Mouse (Mus musculus): ENCODE data around the gene C1qtnf2.
A peak's percentile ranks its signal among the peaks of the same experiment; 100 is the strongest.

The C1qtnf2 gene

DNA sequence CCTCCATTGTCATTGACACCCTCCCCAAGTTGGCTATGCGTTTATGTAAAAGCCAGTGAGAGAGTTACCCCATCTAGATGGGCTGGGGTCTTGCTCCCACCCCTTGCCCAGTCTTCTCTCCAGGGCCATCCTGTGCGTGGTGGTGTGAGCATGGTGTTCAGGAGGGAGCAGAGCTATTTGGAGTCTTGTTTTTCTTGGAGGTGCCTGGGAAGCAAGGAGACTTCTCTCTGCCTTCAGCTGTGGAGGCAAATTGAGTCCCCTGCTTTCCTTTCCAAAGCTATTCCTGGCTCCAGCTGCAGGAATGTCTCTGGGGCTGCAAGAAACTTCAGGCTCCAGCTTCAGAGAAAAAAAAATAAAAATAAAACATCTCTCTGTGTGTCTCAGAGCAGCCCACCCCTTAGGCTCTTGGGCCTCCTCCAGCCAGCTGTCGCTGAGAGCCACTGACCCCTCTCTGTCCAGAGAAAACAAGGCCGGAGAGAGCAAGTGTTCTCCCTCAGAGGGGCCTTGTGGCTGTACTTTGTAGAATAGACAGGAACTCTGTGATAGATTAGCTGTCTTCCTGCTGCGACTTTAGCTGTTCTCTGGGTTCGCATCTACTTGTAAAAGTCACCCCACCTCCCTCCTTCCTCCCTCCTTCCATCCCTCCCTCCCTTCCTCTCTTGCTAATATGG is 9.2 kb downstream of the C1qtnf2 start:
- DNase-seq (ENCODE audit: low read depth, low spot score): no peak

DNA sequence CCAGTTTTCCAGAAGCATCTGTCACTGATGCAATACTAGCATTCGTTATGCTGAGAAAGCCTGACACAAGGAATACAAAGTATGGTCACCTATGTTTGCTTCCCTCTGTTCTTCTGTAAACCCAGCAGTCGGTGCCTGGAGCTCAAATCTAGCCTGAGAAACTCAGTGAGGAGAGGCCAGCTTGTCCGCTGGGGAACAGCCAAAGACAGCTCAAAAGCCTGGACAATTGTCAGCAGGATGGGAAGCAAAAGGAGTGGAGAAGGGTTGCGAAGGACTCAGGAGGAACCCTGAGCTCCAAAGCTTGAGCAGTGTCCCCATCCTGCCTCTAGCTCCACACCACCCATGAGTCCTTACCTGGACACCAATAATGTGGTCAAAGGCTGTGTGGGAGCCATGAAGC is 10.0 kb downstream of the C1qtnf2 start:
- no peak for DNase-seq (ENCODE audit: low read depth, low spot score)

DNA sequence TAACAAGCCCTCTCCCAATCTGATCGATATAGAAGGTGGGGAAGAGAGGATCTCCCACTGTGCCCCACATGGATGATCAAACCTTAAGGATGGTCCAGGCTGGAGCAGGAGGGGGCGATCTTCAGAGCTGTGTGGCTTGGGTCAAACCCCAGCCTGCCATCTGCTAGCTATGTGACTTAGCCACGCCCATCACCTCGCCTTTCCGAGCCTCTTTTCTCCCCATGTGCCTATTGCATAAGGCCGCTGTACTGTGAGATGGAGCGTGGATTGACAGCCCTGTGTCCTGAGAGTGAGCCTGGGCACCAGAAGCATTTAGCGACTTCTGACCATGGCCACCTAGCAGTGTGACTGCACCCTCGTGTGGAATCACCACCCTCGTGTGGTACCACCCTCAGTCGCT is 10.6 kb downstream of the C1qtnf2 start:
- no peak for DNase-seq (ENCODE audit: low read depth, low spot score)

DNA sequence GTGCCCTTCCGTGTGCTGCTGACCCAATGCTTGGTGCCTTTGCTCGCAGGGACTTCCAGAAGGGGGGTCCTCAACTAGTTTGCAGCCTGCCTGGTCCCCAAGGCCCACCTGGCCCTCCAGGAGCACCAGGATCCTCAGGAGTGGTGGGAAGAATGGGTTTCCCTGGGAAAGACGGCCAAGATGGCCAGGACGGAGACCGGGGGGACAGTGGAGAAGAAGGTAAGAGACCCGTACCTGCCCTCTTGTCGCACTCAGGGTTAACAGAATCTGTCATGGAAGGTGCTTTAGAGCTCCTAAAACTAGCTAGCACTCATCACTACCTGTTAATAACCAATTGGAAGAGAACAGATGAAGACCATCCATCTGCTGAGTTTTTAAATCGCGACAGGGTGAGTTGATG is 11.8 kb downstream of the C1qtnf2 start:
- no peak for DNase-seq (ENCODE audit: low read depth, low spot score)

DNA sequence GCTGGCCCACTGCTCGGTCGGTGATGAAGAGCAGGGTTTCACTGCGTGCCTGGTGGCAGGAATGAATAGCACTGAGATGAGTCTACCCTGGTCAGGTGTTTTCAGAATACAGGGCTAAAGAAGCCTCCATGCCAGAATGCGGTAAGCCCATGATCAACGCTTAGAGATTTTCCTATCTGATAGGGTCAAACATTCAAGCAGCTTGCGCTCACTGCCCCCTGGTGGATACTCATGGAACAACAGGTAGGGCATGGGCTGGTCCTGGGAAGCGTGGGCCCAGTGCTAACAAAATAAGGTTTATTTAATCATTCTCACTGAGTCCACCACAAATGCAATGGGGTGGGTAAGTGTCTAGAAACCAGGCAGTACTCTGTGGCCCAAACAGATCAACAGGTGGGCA is 18.6 kb downstream of the C1qtnf2 start:
- DNase-seq (ENCODE audit: low read depth, low spot score): peak; percentile 44

DNA sequence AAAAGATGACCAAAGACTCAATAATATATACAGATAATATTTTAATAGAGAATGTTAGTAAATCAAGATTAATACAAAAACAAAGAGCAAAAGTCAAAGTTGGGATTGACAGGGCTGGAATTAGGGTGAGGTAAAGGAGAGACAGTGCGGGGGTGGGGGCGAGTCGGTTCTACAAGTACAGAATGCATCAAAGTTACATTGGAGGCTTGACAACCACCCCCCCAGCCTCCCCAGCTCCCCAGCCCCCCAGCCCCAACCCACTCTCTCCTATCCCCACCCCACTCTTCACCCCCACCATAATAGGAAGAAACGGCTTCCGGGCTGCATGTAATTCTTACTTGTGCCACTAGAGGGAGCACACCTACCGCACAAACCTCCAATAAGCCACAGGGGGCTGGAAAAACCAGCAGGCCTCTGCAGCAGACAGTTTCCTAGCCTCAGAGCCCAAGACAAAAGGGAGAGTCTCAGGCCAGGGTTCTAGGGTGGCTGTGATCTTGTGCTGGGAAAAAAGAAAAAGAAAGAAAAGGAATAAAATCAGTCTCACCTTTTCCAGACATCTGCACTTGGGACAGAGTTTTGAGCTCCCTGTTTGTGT is 19.8 kb downstream of the C1qtnf2 start:
- DNase-seq (ENCODE audit: low read depth, low spot score): peak; percentile 33

DNA sequence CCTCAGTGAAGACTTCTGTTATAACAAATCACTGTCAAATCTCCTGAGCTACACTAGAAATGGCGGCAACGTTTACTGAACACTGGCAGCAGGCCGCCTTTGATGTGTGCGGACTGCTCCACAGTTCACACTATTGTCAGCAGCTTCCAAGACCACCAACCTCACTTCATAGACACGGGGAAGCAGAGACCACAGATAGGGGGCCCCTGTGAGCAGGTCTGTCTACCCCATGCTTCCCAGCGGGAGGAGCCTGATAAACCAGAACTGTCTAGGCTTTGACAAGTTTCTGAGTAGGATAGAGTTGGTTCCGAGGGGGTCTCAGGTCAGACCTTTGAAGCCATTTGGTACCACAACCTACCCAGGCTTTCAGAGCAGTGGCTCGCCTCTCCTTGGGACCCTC is 21.0 kb downstream of the C1qtnf2 start:
- no peak for DNase-seq (ENCODE audit: low read depth, low spot score)

DNA sequence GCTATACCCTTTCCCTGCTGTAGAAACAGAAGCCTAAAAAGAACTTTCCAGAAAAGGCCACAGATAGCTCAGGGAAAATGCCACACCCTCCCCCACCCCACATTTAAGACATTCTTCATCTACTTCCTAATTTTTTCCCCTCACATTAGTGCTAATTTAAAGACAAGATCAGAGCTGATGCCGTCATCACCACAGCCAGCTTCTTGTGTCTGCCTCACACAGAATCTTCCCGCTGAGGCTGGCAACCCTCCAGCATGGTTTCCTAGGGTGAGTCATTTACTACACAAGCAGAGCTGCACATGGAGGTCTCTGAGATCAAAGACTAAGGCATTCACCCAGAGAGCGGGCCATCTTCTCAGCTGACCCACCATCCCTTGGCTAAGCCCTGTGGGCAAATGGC is 21.5 kb downstream of the C1qtnf2 start:
- no peak for DNase-seq (ENCODE audit: low read depth, low spot score)

DNA sequence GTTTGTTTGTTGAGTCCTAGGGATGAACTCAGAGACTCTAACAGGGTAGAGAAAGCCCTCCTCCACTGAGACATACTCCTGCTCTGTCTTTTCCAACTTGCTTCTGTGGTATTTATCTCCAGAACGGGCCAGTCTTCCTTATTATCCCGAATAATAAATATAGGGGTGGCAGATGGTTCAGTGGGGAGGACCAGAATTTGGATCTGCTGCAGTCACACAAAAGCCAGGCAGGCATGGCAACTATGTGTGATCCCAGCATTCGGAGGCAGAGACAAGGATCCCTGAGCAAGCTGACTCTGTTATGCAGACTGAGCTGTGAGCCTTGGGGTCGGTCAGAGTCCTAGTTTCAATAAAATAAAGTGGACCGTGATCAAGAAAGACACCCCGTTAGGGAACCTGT is 27.2 kb downstream of the C1qtnf2 start:
- DNase-seq (ENCODE audit: low read depth, low spot score): no peak

DNA sequence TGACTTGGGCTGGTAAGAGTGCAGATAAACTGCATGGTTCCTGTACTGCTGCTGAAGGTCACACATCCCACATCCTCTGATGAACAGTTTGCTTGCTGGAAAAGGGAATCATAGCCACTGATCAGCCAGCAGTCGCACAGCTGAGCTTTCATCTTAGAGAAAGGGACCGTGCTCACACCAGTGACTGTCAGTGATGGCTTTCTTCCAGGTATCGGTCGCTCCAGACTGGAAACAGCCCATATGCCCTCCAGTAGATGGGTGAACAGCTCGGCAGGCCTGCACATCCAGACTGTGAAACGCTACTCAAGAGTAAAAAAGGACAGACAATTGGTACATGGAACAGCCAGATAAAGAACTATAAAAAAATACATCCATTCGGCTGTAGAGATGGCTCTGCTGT is 31.1 kb downstream of the C1qtnf2 start:
- DNase-seq (ENCODE audit: low read depth, low spot score): no peak

DNA sequence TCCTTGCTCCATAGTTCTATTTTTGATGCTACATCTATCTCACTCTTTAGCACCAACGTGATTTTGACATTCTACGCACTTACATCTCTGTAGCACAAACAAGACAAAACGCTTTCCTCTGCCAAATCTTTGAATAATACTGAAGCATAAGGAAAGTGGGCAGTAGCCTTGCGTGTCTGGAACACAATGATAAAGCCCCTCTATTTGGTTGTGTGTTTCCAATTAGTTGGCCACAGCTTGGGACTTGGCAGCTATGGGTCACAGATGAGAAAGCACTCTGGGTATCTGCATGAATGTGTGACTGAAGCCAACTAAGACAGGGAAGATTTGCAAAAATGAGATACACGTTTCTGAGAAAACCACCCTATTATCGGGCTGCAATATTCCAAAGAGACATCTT is 33.9 kb downstream of the C1qtnf2 start:
- DNase-seq (ENCODE audit: low read depth, low spot score): no peak

DNA sequence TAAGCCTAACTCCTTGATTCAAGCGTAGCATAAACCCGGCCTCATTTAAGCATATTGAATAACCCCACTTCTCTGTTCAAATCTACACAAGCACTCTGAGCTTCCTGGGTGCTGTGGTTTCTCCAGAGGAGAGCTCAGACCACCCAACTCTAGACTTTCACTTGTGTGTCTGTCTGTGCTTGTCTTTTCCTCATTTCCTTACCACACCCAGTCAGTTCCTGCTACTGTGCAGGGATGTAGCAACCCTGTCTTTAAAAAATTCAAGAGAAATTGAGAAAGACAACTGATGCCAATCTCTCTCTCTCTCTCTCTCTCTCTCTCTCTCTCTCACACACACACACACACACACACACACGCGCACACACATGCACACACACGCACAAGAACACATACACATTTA is 35.8 kb downstream of the C1qtnf2 start:
- DNase-seq (ENCODE audit: low read depth, low spot score): no peak

DNA sequence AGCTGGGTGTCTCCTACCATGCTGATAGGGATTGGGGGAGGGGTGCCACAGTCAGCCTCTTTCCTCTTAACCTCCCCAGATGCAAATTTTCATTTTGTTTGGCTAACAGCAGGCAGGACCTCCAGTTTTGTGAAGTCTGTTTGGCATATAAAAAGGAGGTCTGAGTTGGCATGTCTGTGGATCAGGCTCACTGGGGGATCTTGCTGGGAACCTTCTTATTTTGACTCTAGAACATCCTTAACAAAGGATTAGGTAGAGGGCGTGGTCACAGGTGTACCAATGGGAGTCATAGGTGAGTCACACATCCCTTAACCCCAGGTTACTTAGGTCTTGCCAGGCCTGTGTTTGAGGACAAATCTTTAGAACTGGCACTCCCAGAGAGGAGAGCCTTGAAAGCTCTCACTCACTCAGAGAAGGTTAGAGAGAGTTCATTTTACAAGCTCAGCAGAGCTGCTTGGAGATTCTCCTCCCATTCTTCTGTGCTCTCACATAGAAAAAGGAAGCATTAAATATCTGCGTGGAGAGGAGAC is 38.6 kb downstream of the C1qtnf2 start:
- DNase-seq (ENCODE audit: low read depth, low spot score): no peak

DNA sequence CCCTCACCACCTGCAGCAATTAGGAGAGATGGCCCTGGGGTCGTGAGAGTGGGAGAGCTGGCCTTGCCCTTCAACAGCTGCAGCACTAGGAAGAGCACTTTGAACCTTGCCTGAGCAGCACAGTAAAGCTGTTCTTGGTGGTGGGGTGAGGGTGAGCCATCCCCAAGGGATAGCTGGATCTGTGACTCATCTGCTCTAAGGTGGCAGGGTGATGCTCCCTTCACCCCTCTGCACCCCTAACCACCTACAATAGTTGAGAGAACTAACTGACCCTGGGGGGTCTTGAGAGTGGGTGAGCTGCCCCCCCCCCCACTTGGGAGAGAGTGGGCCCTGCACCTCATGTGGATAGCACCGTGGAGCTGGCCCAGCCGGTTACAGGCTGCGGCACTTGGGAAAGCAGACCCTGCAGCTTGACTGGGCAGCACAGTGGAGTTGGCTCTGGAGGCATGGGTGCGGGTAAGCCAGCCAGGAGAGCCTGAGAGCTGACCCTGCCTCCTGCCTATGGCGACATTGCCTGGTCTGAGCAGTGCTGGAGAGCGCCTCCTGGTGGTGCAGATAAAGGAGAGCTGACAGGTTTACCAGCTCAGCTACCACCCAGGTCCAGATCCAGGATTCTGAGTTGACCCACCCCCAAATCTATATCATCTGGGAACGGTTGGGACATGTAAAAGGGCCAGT is 42.4 kb downstream of the C1qtnf2 start:
- DNase-seq (ENCODE audit: low read depth, low spot score): no peak

DNA sequence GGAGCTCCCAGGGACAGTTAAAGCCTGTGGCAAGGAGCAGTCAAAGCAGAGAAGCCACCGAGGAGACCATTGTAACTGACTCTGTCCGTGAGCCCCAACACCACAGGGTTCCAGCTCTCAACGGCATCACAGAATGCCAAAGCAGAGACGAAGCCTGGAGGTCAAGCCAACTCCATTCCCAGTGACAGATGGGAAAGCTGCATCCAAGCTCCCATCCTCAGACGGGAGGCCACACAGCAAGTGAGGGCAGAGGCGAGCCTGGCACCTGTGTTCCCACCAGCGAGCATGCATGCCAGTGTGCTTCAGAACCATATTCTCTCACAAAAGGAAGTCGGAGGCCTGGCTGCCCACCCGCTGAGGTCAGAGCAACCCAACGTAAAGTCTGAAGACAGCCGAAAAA is 43.6 kb downstream of the C1qtnf2 start:
- DNase-seq (ENCODE audit: low read depth, low spot score): no peak

DNA sequence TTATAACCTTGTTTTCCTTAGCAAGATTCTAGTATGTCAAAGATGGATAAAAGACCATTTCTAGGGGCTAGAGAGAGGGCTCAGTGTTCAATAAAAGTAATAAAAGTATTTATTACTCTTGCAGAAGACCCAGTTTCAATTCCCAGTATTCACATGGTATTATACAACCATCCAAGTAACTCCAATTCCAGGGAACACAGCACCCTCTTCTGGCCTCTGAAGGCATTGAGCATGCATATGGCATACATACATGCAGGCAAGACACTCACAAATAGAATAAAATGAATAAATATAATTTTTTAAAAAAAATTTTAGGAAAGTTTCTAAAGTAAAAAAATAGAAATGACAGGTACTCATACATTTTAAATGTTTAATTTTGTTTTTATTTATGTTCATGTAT is 44.0 kb downstream of the C1qtnf2 start:
- no peak for DNase-seq (ENCODE audit: low read depth, low spot score)

DNA sequence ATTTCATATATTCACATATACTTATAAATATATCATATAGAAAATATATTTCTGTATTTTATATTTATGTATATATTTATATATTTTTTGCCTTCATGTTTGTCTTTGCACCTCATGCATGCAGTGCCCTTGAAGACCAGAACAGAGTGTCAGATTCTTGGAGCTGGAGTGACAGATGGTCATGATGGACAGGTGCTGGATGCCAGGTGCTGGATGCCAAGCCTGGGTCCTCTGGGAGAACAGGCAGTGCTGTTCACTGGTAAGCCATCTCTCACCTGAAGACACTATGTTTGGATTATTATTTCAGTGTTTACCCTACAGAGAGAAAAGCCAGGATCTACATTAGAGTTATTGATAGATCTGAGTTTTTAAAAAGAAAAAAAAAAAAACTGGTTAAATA is 44.7 kb downstream of the C1qtnf2 start:
- no peak for DNase-seq (ENCODE audit: low read depth, low spot score)

DNA sequence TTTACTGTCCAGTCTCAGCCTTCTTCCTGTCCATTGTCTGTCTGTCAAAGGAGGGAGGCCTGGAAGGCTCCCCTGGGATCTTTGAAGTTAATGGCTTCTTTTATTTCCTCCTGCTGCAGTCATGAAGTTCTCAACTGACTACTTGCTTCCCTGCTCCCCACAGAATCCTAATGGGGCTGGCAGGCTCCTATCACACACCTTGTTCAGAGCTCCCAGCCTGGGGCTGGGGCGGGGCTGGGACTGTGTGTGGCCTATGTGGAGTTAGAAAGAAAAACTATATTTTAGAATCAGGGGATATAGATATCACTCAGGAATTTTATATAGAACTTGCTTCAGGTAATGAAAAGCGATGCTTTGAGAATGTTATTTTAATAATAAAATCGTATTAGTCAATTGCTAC is 46.4 kb downstream of the C1qtnf2 start:
- no peak for DNase-seq (ENCODE audit: low read depth, low spot score)

DNA sequence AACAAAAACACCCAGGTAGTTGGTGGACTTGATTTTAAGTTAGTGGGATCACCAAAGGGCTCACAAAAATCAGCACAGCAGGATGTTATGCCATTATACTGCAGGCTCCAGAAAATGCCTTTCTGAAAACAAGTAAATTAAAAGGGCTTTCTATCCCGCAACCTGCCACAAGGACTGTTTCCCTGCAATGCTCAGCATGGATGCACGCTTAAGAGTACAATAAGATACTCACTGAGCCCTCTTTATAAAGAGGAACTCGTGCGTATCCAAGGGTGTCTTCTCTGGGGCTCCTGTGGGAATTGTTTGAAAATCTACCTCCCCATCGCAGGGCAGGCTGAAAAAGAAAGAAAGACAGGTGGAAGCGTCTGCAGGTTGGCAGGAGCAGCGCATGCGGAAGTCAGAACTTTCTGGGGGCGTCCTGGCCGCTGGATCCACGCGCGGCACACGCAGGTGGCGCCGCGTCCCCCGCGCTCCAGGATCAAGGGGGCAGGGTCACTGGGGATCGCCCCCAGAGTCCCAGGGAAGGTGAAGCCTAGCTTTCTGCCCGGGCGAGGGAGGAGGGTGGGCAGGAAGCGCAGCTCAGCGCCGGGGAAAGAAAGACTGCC is 54.1 kb downstream of the C1qtnf2 start:
- DNase-seq (ENCODE audit: low read depth, low spot score): no peak

DNA sequence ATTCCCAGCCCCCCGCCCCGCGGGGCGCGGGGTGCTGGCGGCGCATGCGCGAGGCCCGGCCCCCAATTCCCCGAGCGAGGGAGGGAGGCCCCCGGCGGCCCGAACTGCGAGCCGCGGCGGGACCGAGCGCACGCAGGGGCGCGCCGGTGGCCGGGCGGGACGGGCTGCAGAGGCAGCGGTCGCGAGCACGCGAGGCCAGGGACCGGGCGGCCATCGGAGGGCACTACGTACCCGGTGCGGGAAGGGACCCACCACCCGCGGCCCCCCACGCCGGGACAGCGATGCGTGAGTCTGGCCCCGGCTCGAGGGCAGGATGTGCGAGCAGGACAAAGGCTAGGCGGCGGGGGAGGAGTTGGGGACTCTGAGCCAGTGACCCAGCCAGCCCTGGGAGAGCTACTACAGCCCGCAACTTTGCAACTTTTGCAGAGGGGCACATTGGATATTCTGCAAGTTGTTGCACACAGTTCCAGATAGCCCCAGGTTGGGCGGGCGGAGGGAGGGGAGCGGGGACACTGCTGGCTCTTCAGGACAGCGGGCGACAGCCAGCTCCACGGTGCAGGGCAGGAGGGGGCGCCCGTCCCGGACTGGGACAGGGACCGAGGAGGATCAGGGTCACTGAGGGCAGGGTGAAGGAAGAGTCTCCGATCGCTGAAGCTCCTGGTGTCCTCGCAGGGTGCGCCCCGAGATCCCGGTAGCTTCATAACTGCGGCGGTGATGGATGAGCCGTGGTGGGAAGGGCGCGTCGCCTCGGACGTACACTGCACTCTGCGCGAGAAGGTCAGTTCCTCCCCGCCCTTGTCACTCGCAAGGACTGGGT is 54.8 kb downstream of the C1qtnf2 start, which contains the start of gene Ccnjl:
Gene Ccnjl, plus strand, starts transcription at position 102 of the 817 bp plus-strand sequence.
- DNase-seq (ENCODE audit: low read depth, low spot score): no peak

DNA sequence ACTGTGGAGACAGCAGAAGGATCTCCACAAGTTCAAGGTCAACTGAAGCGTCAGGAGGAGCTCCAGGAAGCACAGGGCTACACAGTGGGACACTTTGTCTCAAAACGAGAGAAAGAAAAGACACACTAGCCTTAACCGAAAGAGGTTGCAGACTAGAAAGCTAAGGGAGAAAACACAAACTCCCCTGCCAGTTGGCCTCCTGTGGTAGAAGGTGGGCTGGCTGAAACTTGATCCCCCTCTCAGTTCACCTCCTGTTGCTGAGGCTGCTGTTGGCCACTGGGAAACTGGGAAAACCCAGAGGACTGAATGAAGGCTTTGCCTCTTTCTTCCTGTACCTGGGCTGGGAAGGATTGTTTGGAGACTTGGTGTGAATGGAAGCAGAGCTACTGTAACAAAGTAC is 56.0 kb downstream of the C1qtnf2 start:
- no peak for DNase-seq (ENCODE audit: low read depth, low spot score)

DNA sequence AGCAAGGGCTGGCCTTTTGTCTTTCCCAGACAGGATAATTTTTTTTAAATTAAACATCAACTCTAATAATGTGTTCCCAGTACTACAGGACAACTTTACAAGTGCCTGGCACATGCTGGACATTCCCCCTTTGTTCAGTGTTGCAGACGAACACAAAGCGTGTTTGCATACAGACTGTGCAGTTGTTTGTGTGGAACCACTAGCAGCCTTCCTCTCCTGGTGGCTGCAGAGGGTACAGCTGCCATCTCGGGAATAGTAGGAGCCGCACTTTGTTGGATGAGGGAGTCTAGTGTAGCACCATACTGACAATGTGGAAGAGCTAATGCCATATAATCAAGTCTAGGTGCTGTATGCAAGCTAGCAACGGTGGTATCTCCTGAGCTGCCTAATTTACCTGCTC is 57.5 kb downstream of the C1qtnf2 start:
- no peak for DNase-seq (ENCODE audit: low read depth, low spot score)
